Comparison of ENCODE assay signal across 9 mouse cellular contexts in genomic region chr9:120410421-120410820, GRCm38 (mm10).
DNase-seq lines count a peak whose midpoint lies in the region; ATAC-seq and TF ChIP-seq lines count a peak whose summit lies in the region.
"Had no signal": no experiment of that assay in that cellular context is flagged by ENCODE, and none has a peak within 500 bp of the region (broad histone marks: within the 10 kb centered on the region; RNA-seq: fewer than 3 reads in every experiment).

No protein-coding gene starts in this region.

- H3K9ac ChIP-seq in hindbrain, embryonic 13.5 days: no peak overlapping the region

- peak; percentile 58 for TF ChIP-seq CTCF in C2C12 (IDR thresholded peaks at IDR 0.05; ENCODE audit: control insufficient read depth, insufficient read depth, insufficient read length)
- TF ChIP-seq CTCF in Patski (IDR thresholded peaks at IDR 0.05): peak; percentile 76

- ATAC-seq in hindbrain, embryonic 13.5 days (ENCODE audit: low FRiP score): no peak
- ATAC-seq in Patski: no peak
- peak; percentile 56; the same call in 1 of the 2 replicates for ATAC-seq in common myeloid progenitor, adult 5-6 weeks (replicated peaks; ENCODE audit: low read depth, poor library complexity, severe bottlenecking)
- ATAC-seq in erythroblast, adult 5-6 weeks (replicated peaks; ENCODE audit: low FRiP score, poor library complexity, severe bottlenecking): no peak

- H3K79me2 ChIP-seq in C2C12 (ENCODE audit: control insufficient read depth, insufficient read depth): no peaks in the 10 kb centered on the region

- H3K36me3 ChIP-seq in hindbrain, embryonic 10.5 days: no peaks in the 10 kb centered on the region
- no peaks in the 10 kb centered on the region for H3K36me3 ChIP-seq in hindbrain, embryonic 13.5 days
- no peaks in the 10 kb centered on the region for H3K36me3 ChIP-seq in C2C12 (ENCODE audit: control insufficient read depth, insufficient read depth)

- H3ac ChIP-seq in C2C12 (ENCODE audit: control insufficient read depth, insufficient read length, low read depth): no peak overlapping the region

- H3K4me1 ChIP-seq in hindbrain, embryonic 10.5 days (replicated peaks): no peaks in the 10 kb centered on the region
- H3K4me1 ChIP-seq in hindbrain, embryonic 13.5 days (replicated peaks): 0 out of 2 replicates have a peak, but pooled peaks cover 8% of the 10 kb centered on the region

- POLR2A ChIA-PET in Patski (lab: Charles Lee): no interaction called here

- 34% methylated on average over 5 of the region's 5 CpGs for WGBS in hindbrain, embryonic 10.5 days
- WGBS in hindbrain, embryonic 13.5 days: 34% methylated on average over 5 of the region's 5 CpGs

- H3K9me3 ChIP-seq in hindbrain, embryonic 10.5 days: no peaks in the 10 kb centered on the region
- no peaks in the 10 kb centered on the region for H3K9me3 ChIP-seq in hindbrain, embryonic 13.5 days

- H3K27me3 ChIP-seq in hindbrain, embryonic 10.5 days (ENCODE audit: insufficient read depth, poor library complexity, severe bottlenecking): no peaks in the 10 kb centered on the region
- H3K27me3 ChIP-seq in hindbrain, embryonic 13.5 days: 0 out of 2 replicates have a peak, but pooled peaks cover 5% of the 10 kb centered on the region
- H3K27me3 ChIP-seq in C2C12 (ENCODE audit: control insufficient read depth, insufficient read depth, insufficient read length): peaks cover 20% of the 10 kb centered on the region
- H3K27me3 ChIP-seq in Patski: peaks cover 21% of the 10 kb centered on the region

- H3K4me2 ChIP-seq in hindbrain, embryonic 13.5 days: no peak overlapping the region

- CTCF ChIA-PET in Patski (lab: Charles Lee): interaction anchor here (1.1 kb wide), 1 partner anchor 93 kb away, joined by 3 read pairs; no protein-coding TSS in a partner anchor

- H3K27ac ChIP-seq in hindbrain, embryonic 10.5 days: no peak overlapping the region
- H3K27ac ChIP-seq in hindbrain, embryonic 13.5 days: no peak overlapping the region
- H3K27ac ChIP-seq: macrophage had no signal

- H3K4me3 ChIP-seq in hindbrain, embryonic 10.5 days: no peak overlapping the region
- no peak overlapping the region for H3K4me3 ChIP-seq in hindbrain, embryonic 13.5 days
- no peak overlapping the region for H3K4me3 ChIP-seq in C2C12 (ENCODE audit: insufficient read depth, poor library complexity, severe bottlenecking)

- DNase-seq in hindbrain, embryonic 10.5 days (ENCODE audit: low spot score): peak; percentile 38
- DNase-seq in Patski (ENCODE audit: low read depth, low spot score): no peak
- peak; percentile 37 for DNase-seq in layer of hippocampus, adult 9-11 months
- peak; percentile 76 for DNase-seq in retina, adult 2 months (ENCODE audit: low read depth, low spot score)

- H3K79me3 ChIP-seq in C2C12 (ENCODE audit: low read depth): no peaks in the 10 kb centered on the region

- in situ Hi-C loops in Patski (cut with MboI; ENCODE audit: low pct_unique_long_range_greater_than_20kb): no loop called here

TF ChIP-seq in C2C12, 6 proteins besides CTCF, POLR2A, EP300 and RAD21:
- TF ChIP-seq USF1 (IDR thresholded peaks at IDR 0.05; ENCODE audit: low read depth) (no peak), FOSL1 (IDR thresholded peaks at IDR 0.05; ENCODE audit: insufficient read depth, low read length, poor library complexity, severe bottlenecking) (no peak), CEBPB (IDR thresholded peaks at IDR 0.05; ENCODE audit: low read depth) (no peak), MYOG (IDR thresholded peaks at IDR 0.05; ENCODE audit: control insufficient read depth, extremely low read depth, insufficient read length) (no peak), MAX (IDR thresholded peaks at IDR 0.05) (no peak), MYOD1 (IDR thresholded peaks at IDR 0.05; ENCODE audit: control insufficient read depth, insufficient read length, low read depth) (no peak)
